Mouse (Mus musculus): ENCODE data around the gene Lpp. TPM values are rescaled to one million over a fixed set of nuclear protein-coding genes. Genes with fewer than 3 reads are reported as not detected.

Lpp gene
- polyA plus RNA-seq, 1 experiment from 2014 or later, result 69.5 TPM

DNA sequence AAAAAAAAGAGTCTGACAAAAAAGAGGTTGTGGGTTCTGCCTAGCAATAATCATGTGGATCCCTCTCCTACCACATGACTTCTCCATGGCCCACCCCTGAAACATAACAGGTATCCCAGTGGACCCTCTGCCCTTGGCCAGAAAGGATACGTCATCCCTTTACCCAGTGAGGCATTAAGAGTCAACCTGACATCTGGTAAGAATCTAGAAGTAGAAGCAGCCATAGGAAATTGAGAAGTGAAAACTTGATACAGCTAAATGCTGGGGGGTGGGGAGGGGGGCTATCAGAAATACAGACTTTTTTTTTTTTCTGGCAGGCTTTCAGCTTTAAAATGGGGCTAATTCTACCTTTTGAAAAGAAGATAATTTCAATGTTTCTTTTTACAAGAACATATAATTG is 445.7 kb downstream of the Lpp start:
- Histone ChIP-seq H3K9me3 (no peaks in the 10 kb centered on the region), H3K4me3 (replicated peaks) (no peak overlapping the region), H3K4me1 (no peaks in the 10 kb centered on the region), H3K36me3 (no peaks in the 10 kb centered on the region), H3K27ac (no peak overlapping the region), H3K9ac (no peak overlapping the region), H3K27me3 (replicated peaks) (no peaks in the 10 kb centered on the region), H3K4me2 (no peak overlapping the region)
- no peak for ATAC-seq (ENCODE audit: insufficient read depth, low FRiP score, low read depth)
- 93% methylated on average over 1 of the region's 1 CpGs for WGBS

DNA sequence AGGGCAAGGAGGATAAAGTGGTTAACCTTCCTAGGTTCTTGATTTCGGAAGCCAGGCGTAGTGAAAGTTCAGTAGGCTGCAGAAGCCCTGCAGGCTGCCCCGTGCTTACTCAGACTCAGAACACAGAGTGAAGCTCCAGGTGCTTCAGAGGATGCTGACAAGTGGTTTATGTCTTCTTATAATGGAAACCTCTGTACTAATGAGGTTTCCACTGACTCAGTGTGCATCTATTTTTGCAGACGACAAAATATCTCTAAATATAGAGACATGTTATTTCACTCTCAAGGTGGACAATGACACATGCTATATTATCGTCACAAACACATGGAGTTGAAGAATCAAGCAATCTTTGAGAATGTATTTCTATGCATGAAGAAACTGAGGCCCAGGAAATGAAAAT is 446.8 kb downstream of the Lpp start:
- ATAC-seq (ENCODE audit: insufficient read depth, low FRiP score, low read depth), result no peak
- Histone ChIP-seq H3K4me2 (no peak overlapping the region), H3K27ac (no peak overlapping the region), H3K4me3 (replicated peaks) (no peak overlapping the region), H3K9ac (no peak overlapping the region), H3K36me3 (no peaks in the 10 kb centered on the region), H3K4me1 (no peaks in the 10 kb centered on the region), H3K9me3 (no peaks in the 10 kb centered on the region), H3K27me3 (replicated peaks) (no peaks in the 10 kb centered on the region)
- 87% methylated on average over 5 of the region's 5 CpGs for WGBS

DNA sequence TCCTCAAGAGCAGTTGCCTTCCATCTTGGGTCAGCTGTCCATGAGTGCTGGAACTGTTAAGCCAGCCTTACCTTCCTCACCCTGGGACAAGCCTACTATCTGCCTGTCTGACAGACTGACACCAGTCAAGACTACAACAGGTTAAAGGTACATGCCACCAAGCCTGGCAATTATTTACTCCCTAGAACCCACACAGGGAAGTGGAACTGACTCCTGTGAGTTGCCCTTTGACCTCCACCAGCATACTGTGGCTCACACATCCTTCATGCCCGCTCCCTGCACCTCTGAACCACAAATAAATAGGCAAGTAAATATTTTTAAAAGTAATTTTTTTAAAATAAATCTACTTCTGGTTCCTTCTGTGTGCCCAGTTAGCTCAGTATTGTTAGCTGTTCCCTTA is 452.8 kb downstream of the Lpp start:
- Histone ChIP-seq H3K4me1 (no peaks in the 10 kb centered on the region), H3K4me2 (no peak overlapping the region), H3K27ac (no peak overlapping the region), H3K36me3 (no peaks in the 10 kb centered on the region), H3K9ac (no peak overlapping the region), H3K27me3 (replicated peaks) (no peaks in the 10 kb centered on the region), H3K4me3 (replicated peaks) (no peak overlapping the region), H3K9me3 (no peaks in the 10 kb centered on the region)
- 70% methylated on average over 1 of the region's 1 CpGs for WGBS
- ATAC-seq (ENCODE audit: insufficient read depth, low FRiP score, low read depth), result no peak

DNA sequence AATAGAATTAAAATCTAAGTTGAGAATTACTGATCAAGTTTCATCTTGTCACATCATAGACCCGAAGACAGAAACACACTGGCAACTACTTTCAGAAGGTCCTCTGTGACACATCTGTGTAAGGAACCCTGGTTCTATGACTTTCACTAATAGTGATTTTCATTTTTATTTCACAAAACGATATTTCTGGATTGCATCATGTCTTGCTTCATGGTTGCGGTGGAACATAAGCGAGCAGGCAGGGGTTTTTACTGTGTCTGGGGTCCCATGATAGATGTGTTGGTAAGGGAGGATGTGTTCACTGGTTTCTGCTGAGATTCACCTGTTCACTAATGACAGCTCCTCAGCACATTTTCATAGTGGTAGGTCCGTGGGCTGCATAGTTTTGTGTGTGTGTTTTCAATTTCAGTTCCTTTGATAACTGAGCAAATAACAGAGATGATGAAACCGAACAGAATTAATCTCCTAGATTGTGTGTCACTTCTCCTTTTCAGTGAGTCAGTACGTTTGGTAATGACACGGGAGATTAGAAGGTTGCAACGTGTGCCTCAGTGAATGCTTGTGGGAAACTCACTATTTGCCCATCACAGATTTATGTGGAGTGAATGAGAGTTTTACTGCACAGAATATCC is 466.3 kb downstream of the Lpp start:
- H3K4me3 ChIP-seq (replicated peaks), result no peak overlapping the region
- H3K36me3 ChIP-seq, result no peaks in the 10 kb centered on the region
- H3K4me1 ChIP-seq, result no peaks in the 10 kb centered on the region
- WGBS, result 79% methylated on average over 9 of the region's 9 CpGs
- H3K9me3 ChIP-seq, result no peaks in the 10 kb centered on the region
- no peak overlapping the region for H3K27ac ChIP-seq
- no peak overlapping the region for H3K4me2 ChIP-seq
- no peak for ATAC-seq (ENCODE audit: insufficient read depth, low FRiP score, low read depth)
- H3K27me3 ChIP-seq (replicated peaks), result no peaks in the 10 kb centered on the region
- no peak overlapping the region for H3K9ac ChIP-seq

DNA sequence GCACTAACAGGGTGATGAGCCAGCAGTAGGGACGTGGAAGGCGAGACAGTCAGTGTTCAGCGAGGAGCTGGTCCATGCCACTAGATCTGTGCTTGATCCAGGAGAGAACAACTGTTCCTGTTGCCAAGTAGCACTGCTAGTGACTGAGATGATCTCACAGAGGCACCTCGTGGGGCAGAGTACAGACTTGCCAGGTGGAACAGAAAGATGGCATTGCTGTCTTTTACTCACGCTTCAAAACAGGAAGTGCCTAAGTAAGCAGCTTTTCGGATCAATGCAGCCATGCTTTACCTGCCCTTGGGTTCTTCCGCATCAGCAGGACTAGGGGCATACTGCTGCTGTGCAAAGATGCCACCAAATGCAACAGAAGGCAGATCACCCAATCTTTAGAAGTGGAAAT is 467.1 kb downstream of the Lpp start:
- no peak for ATAC-seq (ENCODE audit: insufficient read depth, low FRiP score, low read depth)
- no peak overlapping the region for H3K27ac ChIP-seq
- no peaks in the 10 kb centered on the region for H3K4me1 ChIP-seq
- no peak overlapping the region for H3K4me2 ChIP-seq
- H3K4me3 ChIP-seq (replicated peaks), result no peak overlapping the region
- H3K36me3 ChIP-seq, result no peaks in the 10 kb centered on the region
- no peak overlapping the region for H3K9ac ChIP-seq
- H3K27me3 ChIP-seq (replicated peaks), result no peaks in the 10 kb centered on the region
- no peaks in the 10 kb centered on the region for H3K9me3 ChIP-seq
- 75% methylated on average over 7 of the region's 7 CpGs for WGBS

DNA sequence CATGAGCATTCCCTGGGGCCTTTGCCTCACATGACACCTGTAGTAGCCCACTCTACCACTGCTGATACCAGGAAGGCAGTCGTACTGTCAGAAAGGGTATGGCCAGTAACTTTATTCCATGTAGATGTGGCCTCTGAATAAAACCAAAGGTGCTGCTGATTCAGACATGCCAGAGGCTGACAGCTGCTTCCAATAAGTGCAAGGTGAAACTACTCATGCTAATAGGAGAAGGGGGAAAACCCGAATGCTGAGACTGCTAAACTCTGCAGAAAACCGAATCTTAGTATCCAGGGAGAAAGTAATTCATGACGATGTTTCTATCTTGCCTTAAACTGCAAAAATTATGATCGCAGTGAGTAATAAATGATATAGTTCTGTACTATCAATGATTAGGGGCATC is 468.1 kb downstream of the Lpp start:
- Histone ChIP-seq H3K4me1 (no peaks in the 10 kb centered on the region), H3K36me3 (no peaks in the 10 kb centered on the region)

DNA sequence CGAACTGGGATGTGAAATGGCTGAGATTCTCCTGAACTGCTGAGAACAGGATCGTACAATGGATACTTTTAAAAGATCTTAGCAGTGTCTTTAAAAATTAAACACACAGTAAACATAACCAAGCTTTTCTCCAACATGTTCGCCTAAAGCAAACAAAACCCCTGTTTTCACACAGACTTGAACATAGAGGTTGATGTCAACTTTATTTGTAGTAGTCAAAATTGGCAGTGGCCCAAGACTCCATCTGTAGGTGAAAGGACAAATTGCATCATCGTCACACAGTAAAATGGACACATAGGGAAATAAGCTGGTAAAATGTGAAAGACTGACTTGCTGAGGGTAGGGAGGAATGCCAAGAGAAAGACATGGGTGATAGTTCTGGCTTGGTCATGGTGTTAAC is 480.9 kb downstream of the Lpp start:
- 46% methylated on average over 4 of the region's 4 CpGs for WGBS
- H3K27ac ChIP-seq, result no peak overlapping the region
- no peak overlapping the region for H3K4me2 ChIP-seq
- H3K4me1 ChIP-seq, result no peaks in the 10 kb centered on the region
- H3K27me3 ChIP-seq (replicated peaks), result no peaks in the 10 kb centered on the region
- H3K9me3 ChIP-seq, result no peaks in the 10 kb centered on the region
- ATAC-seq (ENCODE audit: insufficient read depth, low FRiP score, low read depth), result no peak
- no peaks in the 10 kb centered on the region for H3K36me3 ChIP-seq
- H3K9ac ChIP-seq, result no peak overlapping the region
- H3K4me3 ChIP-seq (replicated peaks), result no peak overlapping the region

More for the DNA sequence above, 468.1 kb downstream of the Lpp start:
- ATAC-seq (ENCODE audit: insufficient read depth, low FRiP score, low read depth), result no peak
- H3K27ac ChIP-seq, result no peak overlapping the region
- no peak overlapping the region for H3K4me2 ChIP-seq
- H3K9me3 ChIP-seq, result no peaks in the 10 kb centered on the region
- no peak overlapping the region for H3K9ac ChIP-seq
- no peak overlapping the region for H3K4me3 ChIP-seq (replicated peaks)
- no peaks in the 10 kb centered on the region for H3K27me3 ChIP-seq (replicated peaks)
- WGBS, result 87% methylated on average over 5 of the region's 5 CpGs

DNA sequence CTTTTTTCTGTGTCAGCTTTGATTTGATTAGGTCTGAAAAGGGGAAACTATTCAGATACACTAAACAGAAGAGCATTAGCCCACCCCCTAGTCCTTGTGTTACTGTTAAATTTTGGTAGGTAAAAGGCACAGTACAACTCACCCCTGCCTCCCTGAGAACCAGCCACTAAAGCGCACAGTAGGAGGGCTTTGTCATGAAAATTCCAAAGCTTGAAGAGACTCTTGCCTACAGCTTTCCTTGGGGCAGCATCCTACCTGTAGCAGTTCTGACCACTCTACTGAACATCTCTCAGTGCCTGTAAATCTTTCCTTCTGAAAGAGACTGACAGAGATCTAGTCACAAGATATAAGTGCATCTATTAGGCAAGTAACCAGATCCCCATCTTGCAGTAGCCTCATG is 482.4 kb downstream of the Lpp start:
- no peak overlapping the region for H3K4me2 ChIP-seq
- no peak for ATAC-seq (ENCODE audit: insufficient read depth, low FRiP score, low read depth)
- no peak overlapping the region for H3K4me3 ChIP-seq (replicated peaks)
- no peaks in the 10 kb centered on the region for H3K36me3 ChIP-seq
- WGBS, result 80% methylated on average over 1 of the region's 1 CpGs
- no peak overlapping the region for H3K27ac ChIP-seq
- no peaks in the 10 kb centered on the region for H3K9me3 ChIP-seq
- H3K27me3 ChIP-seq (replicated peaks), result no peaks in the 10 kb centered on the region
- H3K9ac ChIP-seq, result no peak overlapping the region
- no peaks in the 10 kb centered on the region for H3K4me1 ChIP-seq

DNA sequence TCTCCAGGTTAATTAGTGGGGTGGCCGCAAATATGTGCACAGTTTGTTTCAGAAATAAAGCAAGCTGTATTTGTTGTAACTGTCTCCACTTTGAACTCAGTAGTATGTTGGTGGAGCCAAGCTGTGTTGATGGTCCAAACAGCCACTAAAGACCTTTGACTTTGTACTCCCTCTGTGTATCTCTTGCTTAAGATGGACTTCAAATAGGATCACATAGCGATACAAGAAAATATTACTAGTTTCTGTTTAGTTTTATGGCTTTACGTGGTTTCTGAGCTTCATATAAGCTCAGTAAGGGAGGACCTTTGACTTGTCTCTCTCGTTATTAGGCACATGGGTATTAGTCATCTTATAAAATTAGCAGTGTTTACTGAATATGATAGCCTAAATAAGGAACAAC is 485.7 kb downstream of the Lpp start:
- Histone ChIP-seq H3K27ac (no peak overlapping the region), H3K27me3 (replicated peaks) (no peaks in the 10 kb centered on the region), H3K4me3 (replicated peaks) (no peak overlapping the region), H3K9me3 (no peaks in the 10 kb centered on the region), H3K4me1 (no peaks in the 10 kb centered on the region), H3K4me2 (no peak overlapping the region), H3K36me3 (no peaks in the 10 kb centered on the region), H3K9ac (no peak overlapping the region)
- no peak for ATAC-seq (ENCODE audit: insufficient read depth, low FRiP score, low read depth)
- 78% methylated on average over 4 of the region's 4 CpGs for WGBS

DNA sequence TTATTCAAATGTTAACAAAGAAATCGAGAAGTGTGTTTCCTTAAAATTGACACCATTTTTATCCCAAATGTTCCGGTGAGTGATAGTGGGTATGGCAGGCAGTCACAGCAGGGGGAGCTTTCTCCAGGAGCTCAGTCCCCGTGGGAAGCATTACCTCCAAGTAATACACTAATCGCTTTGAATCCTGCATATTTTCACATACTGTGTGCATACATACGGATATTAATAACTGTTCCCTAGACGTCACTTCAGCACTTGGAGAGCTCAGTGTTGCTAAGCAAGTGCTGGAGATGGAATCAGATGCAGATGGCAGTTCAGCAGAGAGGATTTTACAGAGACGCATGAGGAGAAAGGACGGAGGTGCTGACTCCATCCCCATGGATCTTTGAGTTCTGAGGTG is 487.4 kb downstream of the Lpp start:
- no peaks in the 10 kb centered on the region for H3K27me3 ChIP-seq (replicated peaks)
- no peak overlapping the region for H3K4me3 ChIP-seq (replicated peaks)
- WGBS, result 62% methylated on average over 8 of the region's 8 CpGs
- H3K4me2 ChIP-seq, result no peak overlapping the region
- H3K4me1 ChIP-seq, result no peaks in the 10 kb centered on the region
- ATAC-seq (ENCODE audit: insufficient read depth, low FRiP score, low read depth), result no peak
- no peak overlapping the region for H3K27ac ChIP-seq
- no peak overlapping the region for H3K9ac ChIP-seq
- no peaks in the 10 kb centered on the region for H3K9me3 ChIP-seq
- no peaks in the 10 kb centered on the region for H3K36me3 ChIP-seq

DNA sequence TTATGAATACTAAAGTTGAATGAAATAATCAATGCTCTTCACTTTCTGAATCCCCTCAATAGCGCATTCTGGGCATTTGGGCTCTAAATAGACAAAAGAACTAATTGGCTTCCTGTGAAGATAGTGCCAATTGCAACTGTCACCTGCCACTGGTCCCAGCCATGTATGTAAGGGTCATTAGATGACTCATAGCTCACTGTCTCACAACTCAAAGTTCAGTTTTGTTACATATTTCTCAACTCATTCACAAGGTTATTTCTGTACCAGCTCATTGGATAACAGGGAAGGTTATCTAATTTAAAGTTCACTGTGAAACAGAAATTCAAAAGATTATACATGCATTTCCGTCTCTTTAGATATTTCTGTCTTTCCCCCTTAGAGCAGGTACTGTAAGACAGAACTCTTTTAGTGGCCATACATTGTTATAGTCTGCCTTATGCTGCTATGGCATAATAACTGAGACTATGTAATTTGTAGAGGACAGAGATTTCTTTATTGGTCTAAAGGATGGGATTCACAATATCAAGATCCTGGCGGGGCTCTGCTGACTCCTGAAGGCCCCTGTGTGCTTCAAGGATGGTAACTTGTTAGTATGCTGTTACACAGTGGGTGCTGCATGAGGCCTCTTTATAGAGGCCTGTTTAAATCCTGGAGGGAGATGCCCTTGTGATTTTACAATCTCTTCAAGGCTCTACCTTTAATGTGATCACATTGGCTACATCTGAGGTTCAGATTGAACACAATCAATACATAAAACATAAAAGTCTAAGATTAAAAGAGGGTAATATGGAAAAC is 488.9 kb downstream of the Lpp start:
- 80% methylated on average over 3 of the region's 3 CpGs for WGBS
- Histone ChIP-seq H3K9ac (no peak overlapping the region), H3K4me2 (no peak overlapping the region), H3K4me1 (peaks cover 3% of the 10 kb centered on the region; the same call in 1 of the 2 replicates), H3K27me3 (replicated peaks) (no peaks in the 10 kb centered on the region), H3K4me3 (replicated peaks) (no peak overlapping the region), H3K27ac (no peak overlapping the region), H3K36me3 (no peaks in the 10 kb centered on the region), H3K9me3 (no peaks in the 10 kb centered on the region)
- ATAC-seq (ENCODE audit: insufficient read depth, low FRiP score, low read depth), result no peak

DNA sequence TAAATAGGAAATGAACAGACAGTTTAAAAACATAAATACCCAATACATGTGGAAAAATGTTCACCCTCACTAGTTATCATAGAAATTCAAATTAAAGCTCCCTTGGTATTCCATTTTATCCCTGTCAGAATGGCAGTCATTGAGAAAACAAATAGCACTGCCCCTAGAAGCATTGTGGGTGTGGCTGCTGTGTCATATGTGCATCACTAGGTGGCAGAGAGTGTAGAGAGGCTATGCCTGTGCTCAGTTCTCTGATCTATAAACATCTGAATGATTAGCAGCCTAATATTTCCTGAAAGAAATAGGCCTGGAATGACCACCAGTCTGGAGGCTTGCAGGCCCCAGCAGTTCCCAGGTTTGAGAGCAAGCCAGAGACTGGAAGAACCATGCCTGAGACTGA is 490.7 kb downstream of the Lpp start:
- Histone ChIP-seq H3K36me3 (no peaks in the 10 kb centered on the region), H3K4me1 (peaks cover 3% of the 10 kb centered on the region; the same call in 1 of the 2 replicates), H3K4me2 (no peak overlapping the region), H3K27ac (no peak overlapping the region), H3K9ac (no peak overlapping the region), H3K4me3 (replicated peaks) (no peak overlapping the region), H3K9me3 (no peaks in the 10 kb centered on the region), H3K27me3 (replicated peaks) (no peaks in the 10 kb centered on the region)
- no peak for ATAC-seq (ENCODE audit: insufficient read depth, low FRiP score, low read depth)

Measured in stomach, embryonic 15.5 days (tissue).